Mouse (Mus musculus): ENCODE results near the gene Gm37240.
A peak's percentile ranks its signal among the peaks of the same experiment; 100 is the strongest.

Gm37240 gene

GRCm38 (mm10) chr3:85746116-85746515, 141.2 kb downstream of the Gm37240 start:
- no peak for DNase-seq

- no peak for DNase-seq
Observed at GRCm38 (mm10) chr3:85741767-85742166, 145.6 kb downstream of the Gm37240 start.

- DNase-seq: no peak
Observed at GRCm38 (mm10) chr3:85738591-85738990, 148.7 kb downstream of the Gm37240 start.

- no peak for DNase-seq
Observed at GRCm38 (mm10) chr3:85733939-85734729, 153.2 kb downstream of the Gm37240 start.

- DNase-seq: no peak
Observed at GRCm38 (mm10) chr3:85727171-85727570, 160.1 kb downstream of the Gm37240 start.

GRCm38 (mm10) chr3:85725971-85726370, 161.3 kb downstream of the Gm37240 start:
- DNase-seq: no peak

- DNase-seq: peak in 1 of 2 experiments; percentile 4
Observed at GRCm38 (mm10) chr3:85725110-85725509, 162.2 kb downstream of the Gm37240 start.

- DNase-seq: no peak
Observed at GRCm38 (mm10) chr3:85722581-85722980, 164.7 kb downstream of the Gm37240 start.

- DNase-seq: no peak
Observed at GRCm38 (mm10) chr3:85715764-85716297, 171.5 kb downstream of the Gm37240 start.

- no peak for DNase-seq
Observed at GRCm38 (mm10) chr3:85713936-85714709, 173.2 kb downstream of the Gm37240 start.

- peak in 1 of 2 experiments; percentile 8 for DNase-seq
Observed at GRCm38 (mm10) chr3:85710695-85711094, 176.6 kb downstream of the Gm37240 start.

GRCm38 (mm10) chr3:85707421-85707820, 179.9 kb downstream of the Gm37240 start:
- DNase-seq: peak; percentile 31 to 46

- peak; percentile 39 to 49 for DNase-seq
Observed at GRCm38 (mm10) chr3:85703141-85703882, 184.0 kb downstream of the Gm37240 start.

GRCm38 (mm10) chr3:85698496-85698895, 188.8 kb downstream of the Gm37240 start:
- DNase-seq: no peak

- DNase-seq: peak; percentile 33 to 43
Observed at GRCm38 (mm10) chr3:85695056-85695455, 192.3 kb downstream of the Gm37240 start.

GRCm38 (mm10) chr3:85693013-85693412, 194.3 kb downstream of the Gm37240 start:
- DNase-seq: no peak

- DNase-seq: no peak
Observed at GRCm38 (mm10) chr3:85691134-85691533, 196.2 kb downstream of the Gm37240 start.

- DNase-seq: no peak
Observed at GRCm38 (mm10) chr3:85688341-85688740, 199.0 kb downstream of the Gm37240 start.

- DNase-seq: no peak
Observed at GRCm38 (mm10) chr3:85685271-85685670, 202.0 kb downstream of the Gm37240 start.

- no peak for DNase-seq
Observed at GRCm38 (mm10) chr3:85683618-85684017, 203.7 kb downstream of the Gm37240 start.

- no peak for DNase-seq
Observed at GRCm38 (mm10) chr3:85681136-85681535, 206.2 kb downstream of the Gm37240 start.

GRCm38 (mm10) chr3:85679960-85680359, 207.4 kb downstream of the Gm37240 start:
- no peak for DNase-seq
